Mouse (Mus musculus) heart, postnatal 0 days (tissue): ENCODE data around the gene Mrpl18. TPM values are rescaled to one million over a fixed set of nuclear protein-coding genes. Genes with fewer than 3 reads are reported as not detected.
A peak's percentile ranks its signal among the peaks of the same experiment; 100 is the strongest.

ENCODE experiments used
- ATAC-seq: fragments of 200-750 bp; cut with Nextera tagmentation; 2 replicates; pipeline ENCODE4 v1.8.0; 2017; ENCODE audit warnings: low read depth, moderate number of reproducible peaks, moderate library complexity; ENCODE audit not compliant: insufficient read depth
- DNase-seq: peaks from one replicate; pipeline ENCODE4 v3.0.0-alpha.2; 2016; ENCODE audit warnings: low spot score
- H3K27ac ChIP-seq: fragments of 300-500 bp; sonication (generic); 2 replicates; pipeline ENCODE4 v1.5.1; 2014; ENCODE audit warnings: low read depth, mild to moderate bottlenecking
- H3K27me3 ChIP-seq: fragments of 300-500 bp; sonication (generic); 2 replicates; pipeline ENCODE4 v1.6.1; 2014; ENCODE audit warnings: low read length, mixed read lengths; ENCODE audit not compliant: control insufficient read depth, insufficient read depth
- H3K36me3 ChIP-seq: fragments of 300-500 bp; sonication (generic); replicated peaks from 2 replicates; pipeline ENCODE4 v1.6.1; 2014; ENCODE audit warnings: low read length, mixed read lengths; ENCODE audit not compliant: control insufficient read depth, insufficient read depth
- H3K4me1 ChIP-seq: fragments of 300-500 bp; sonication (generic); 2 replicates; pipeline ENCODE4 v1.6.1; 2014; ENCODE audit warnings: antibody characterized with exemption; ENCODE audit not compliant: control insufficient read depth, insufficient read depth
- H3K4me2 ChIP-seq: fragments of 300-500 bp; sonication (generic); 2 replicates; pipeline ENCODE4 v1.6.1; 2014; ENCODE audit warnings: low read depth, mild to moderate bottlenecking, low read length, moderate library complexity
- H3K4me3 ChIP-seq: fragments of 300-500 bp; sonication (generic); 2 replicates; pipeline ENCODE4 v1.5.1; 2014; ENCODE audit warnings: low read depth, low read length
- H3K9ac ChIP-seq: fragments of 300-500 bp; sonication (generic); replicated peaks from 2 replicates; pipeline ENCODE4 v1.6.1; 2014; ENCODE audit warnings: low read depth, low read length, mixed read lengths
- H3K9me3 ChIP-seq: fragments of 300-500 bp; sonication (generic); replicated peaks from 2 replicates; pipeline ENCODE4 v1.6.1; 2016; ENCODE audit warnings: low read length; ENCODE audit not compliant: control insufficient read depth
- CTCF ChIP-seq: IDR thresholded peaks from 2 replicates; pipeline ENCODE4 v1.5.1; 2016; ENCODE audit warnings: antibody characterized with exemption, control low read depth, low read depth
- EP300 ChIP-seq: IDR thresholded peaks from 2 replicates; pipeline ENCODE4 v1.6.1; 2016; ENCODE audit warnings: antibody characterized with exemption, low read depth
- WGBS: fragments of 180-500 bp; shearing (Covaris S2); extraction: QIAGEN DNeasy Blood & Tissue Kit; methylation state at CpG from one replicate; pipeline ENCODE4 v1.1.7; 2014; 5-methylcytosine and 5-hydroxymethylcytosine counted together
- polyA plus RNA-seq: library from polyadenylated mRNA; unstranded; fragments of >200 nt; fragmentation: Nextera tagmentation; extraction: Ambion mirVana; gene quantifications from 2 replicates; pipeline ENCODE4 v1.2.1, GENCODE M21; 2015
- total RNA-seq: library from RNA; depleted of rRNA; stranded (reverse); fragments of >200 nt; gene quantifications from 2 replicates; pipeline ENCODE4 v1.2.3, GENCODE M21; 2014; ENCODE audit warnings: low replicate concordance

The Mrpl18 gene
- total and polyA plus RNA-seq, 2 experiments from 2014 or later: 77.5 to 276 TPM

DNA sequence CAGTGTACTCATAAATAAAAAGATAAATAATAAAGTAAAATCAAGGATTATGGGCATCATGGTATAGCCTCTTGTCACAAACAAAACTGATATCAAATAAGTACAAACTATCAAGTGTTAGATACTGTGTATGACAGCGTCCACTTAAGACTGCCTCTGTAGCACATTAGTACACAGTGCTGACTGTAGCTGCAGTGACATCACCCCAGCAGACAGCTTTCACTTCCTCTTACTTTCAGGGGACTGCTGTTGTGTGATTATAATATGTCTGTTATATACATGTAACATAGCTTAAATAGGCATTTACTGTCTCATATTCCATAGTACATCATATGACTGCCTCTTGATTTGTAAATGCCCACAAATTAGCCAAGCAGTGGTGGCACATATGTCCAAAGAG is 4.9 kb upstream of the Mrpl18 start:
- ATAC-seq (no peak), DNase-seq (no peak)
- Histone ChIP-seq H3K4me3 (no peak overlapping the region), H3K4me2 (no peak overlapping the region), H3K27ac (no peak overlapping the region), H3K4me1 (peaks cover 7% of the 10 kb centered on the region), H3K9ac (no peak overlapping the region), H3K36me3 (peaks cover 68% of the 10 kb centered on the region), H3K27me3 (no peaks in the 10 kb centered on the region), H3K9me3 (no peaks in the 10 kb centered on the region)
- WGBS: 88% methylated on average over 1 of the region's 1 CpGs
- TF ChIP-seq EP300 (no peak), CTCF (no peak)

DNA sequence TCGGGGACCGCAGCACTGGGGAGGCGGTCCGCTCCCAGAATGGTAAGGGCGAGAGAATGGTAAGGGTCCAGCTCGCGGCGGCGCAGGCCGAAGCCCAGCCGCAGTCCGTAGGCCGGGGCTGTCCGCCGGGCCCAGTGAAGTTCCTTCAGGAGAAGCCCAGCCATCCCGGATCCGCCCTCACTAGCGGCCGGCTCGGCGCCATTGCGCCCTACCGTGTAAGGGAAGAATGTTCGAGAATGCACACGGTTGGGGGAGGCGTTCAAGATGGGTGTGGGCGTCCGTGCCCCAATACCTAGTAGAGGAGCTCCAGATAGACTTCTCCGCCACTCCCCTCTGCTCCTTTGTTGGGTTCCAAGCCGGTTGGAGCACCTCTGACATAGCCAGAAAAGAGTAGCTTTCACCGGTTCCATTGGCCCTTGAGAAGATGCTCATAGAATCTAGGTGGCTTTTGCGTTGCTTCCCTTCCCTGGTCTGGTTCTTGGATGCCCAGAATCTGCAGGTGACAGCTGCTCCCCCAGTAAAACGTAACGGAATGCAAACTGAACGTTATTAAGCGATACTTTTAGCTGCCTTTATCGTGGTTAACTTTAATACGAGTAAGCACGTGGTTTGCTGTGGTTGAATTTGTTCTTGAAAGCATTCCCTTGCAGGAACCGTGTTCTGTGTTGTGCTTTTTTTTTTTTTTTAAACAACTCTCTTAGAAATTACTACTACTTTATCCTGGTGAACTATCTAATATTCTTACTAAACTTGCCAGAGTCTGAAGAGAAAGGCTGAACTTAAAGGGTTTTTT is 639 bp upstream of the Mrpl18 start:
- peak; percentile 30 for DNase-seq
- H3K9me3 ChIP-seq: no peaks in the 10 kb centered on the region
- peak; percentile 32 for ATAC-seq
- peak overlapping the region; percentile 81 for H3K4me2 ChIP-seq
- H3K4me3 ChIP-seq: peak overlapping the region; percentile 82
- WGBS: under 1% methylated on average over 40 of the region's 40 CpGs
- peak overlapping the region; percentile 94 for H3K27ac ChIP-seq
- no peaks in the 10 kb centered on the region for H3K27me3 ChIP-seq
- TF ChIP-seq CTCF (no peak), EP300 (0 out of 2 replicates have a peak, but pooled peaks have one; percentile 15)
- H3K9ac ChIP-seq: peak overlapping the region; percentile 94
- H3K36me3 ChIP-seq: peaks cover 50% of the 10 kb centered on the region
- H3K4me1 ChIP-seq: peaks cover 7% of the 10 kb centered on the region

DNA sequence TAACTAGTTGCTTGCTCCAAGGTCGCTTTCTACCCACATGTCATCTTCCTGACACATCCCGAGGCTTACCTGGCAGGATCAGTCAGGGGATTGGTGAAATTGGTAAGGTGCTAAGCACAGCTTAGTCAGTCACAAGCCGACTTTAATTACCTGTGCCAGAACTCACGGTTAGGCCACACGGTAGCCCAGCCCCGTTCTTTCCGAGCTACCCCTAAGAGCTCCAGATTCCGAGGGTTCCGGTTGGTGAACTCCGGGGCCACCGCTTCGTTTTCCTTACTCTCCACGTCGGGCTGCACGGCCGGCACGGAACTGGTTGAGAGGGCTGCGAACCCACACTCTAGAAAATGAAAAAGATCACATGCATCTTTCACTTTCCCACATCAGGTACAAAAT is 661 bp downstream of the Mrpl18 start, which contains the start of gene Tcp1:
Gene Tcp1, plus strand, starts transcription at position 214 of the 393 bp plus-strand sequence.
- Histone ChIP-seq H3K27me3 (no peaks in the 10 kb centered on the region), H3K9ac (peak within 1 kb of the TSS; percentile 94), H3K27ac (peak within 1 kb of the TSS; percentile 94), H3K36me3 (peaks cover 49% of the 10 kb centered on the region), H3K4me1 (peaks cover 7% of the 10 kb centered on the region), H3K9me3 (no peaks in the 10 kb centered on the region), H3K4me2 (peak within 1 kb of the TSS; percentile 81), H3K4me3 (peak within 1 kb of the TSS; percentile 82)
- TF ChIP-seq EP300 (no peak), CTCF (no peak)
- ATAC-seq (no peak), DNase-seq (no peak)
- WGBS: 0% methylated on average over 18 of the region's 18 CpGs

DNA sequence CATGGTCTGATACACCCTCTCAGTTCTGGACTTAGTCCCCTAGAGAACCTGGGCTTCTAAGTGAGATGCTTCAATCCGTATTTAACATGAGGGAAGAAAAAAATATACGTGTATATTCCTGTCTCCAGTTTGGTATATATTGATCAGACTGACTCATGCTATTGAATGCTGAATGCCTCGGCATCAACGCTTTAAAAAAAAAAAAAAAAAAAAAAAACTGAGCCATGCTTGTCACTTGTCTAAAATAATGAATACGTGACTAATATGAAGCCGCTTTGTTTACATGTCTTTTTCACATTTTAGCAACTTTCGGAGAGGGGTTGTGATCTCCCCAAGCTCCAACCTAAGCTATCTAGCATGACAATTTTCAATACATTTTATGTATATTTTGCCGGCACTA is 5.8 kb downstream of the Mrpl18 start:
- Histone ChIP-seq H3K4me1 (no peaks in the 10 kb centered on the region), H3K4me2 (no peak overlapping the region), H3K36me3 (peaks cover 46% of the 10 kb centered on the region), H3K27ac (no peak overlapping the region), H3K9ac (no peak overlapping the region), H3K4me3 (no peak overlapping the region), H3K27me3 (no peaks in the 10 kb centered on the region), H3K9me3 (no peaks in the 10 kb centered on the region)
- 82% methylated on average over 8 of the region's 8 CpGs for WGBS
- TF ChIP-seq CTCF (no peak), EP300 (no peak)
- ATAC-seq (no peak), DNase-seq (no peak)

DNA sequence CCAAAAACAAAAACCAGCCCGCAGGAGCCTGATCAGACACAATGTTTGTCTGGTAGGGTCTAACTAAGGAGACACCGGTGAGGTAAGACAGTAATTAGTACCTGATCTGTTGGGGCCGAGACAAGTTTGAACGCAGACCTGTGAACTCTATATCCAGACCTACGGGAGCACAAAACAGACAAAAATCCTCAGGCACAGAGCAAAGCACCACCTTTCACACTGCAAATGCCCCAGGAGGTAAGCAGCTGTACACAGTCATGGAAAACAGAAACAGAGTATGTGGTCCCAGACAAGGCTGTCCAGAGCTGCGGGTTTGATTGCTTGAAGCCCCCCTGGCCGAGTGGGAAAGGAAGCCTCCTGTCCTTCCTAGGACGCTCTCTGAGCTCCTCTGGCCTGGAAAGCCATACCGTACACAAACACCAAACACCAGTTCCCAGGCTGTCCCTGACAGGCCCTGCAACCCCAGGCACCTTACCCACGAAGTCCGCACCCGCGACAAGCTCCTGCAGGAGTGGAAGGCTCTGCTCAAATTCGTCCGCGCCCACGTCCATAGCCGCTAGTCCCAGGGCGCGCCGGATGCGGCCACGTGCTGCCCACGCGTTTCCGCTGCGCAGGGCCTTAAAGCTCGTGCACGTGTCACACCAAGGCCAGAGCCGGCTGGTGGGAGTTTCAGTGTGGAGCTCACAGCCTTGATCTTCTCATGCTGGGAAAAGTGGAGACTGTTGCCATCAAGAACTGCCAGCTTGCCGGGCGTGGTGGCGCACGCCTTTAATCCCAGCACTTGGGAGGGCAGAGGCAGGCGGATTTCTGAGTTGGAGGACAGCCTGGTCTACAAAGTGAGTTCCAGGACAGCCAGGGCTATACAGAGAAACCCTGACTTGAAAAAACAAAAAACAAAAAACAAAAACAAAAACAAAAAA is 6.5 kb downstream of the Mrpl18 start, which contains the start of gene Pnldc1:
Gene Pnldc1, minus strand, starts transcription at position 870 of the 920 bp plus-strand sequence.
- H3K9ac ChIP-seq: no peak within 1 kb of the TSS
- no peak within 1 kb of the TSS for H3K4me3 ChIP-seq
- H3K9me3 ChIP-seq: no peaks in the 10 kb centered on the region
- 72% methylated on average over 35 of the region's 35 CpGs for WGBS
- no peaks in the 10 kb centered on the region for H3K4me1 ChIP-seq
- H3K27ac ChIP-seq: no peak within 1 kb of the TSS
- ATAC-seq (no peak), DNase-seq (no peak)
- no peaks in the 10 kb centered on the region for H3K27me3 ChIP-seq
- H3K4me2 ChIP-seq: no peak within 1 kb of the TSS
- no peak for TF ChIP-seq EP300
- no peak for TF ChIP-seq CTCF
- peaks cover 52% of the 10 kb centered on the region for H3K36me3 ChIP-seq
